Mouse (Mus musculus) cerebellum, postnatal 4 days (tissue): Measurements from ENCODE around the gene Mrpl33.
"Not testable (repeated sequence)": the region's sequence is repeated elsewhere in the genome, so short reads cannot be mapped to it uniquely, and the experiment has no call there.

Source experiments
- DNase-seq, 2 experiments: peaks; one replicate each; pipeline ENCODE4 v3.0.0; 2022; ENCODE audit warnings: low spot score in 2 of 2, mixed read lengths in 1 of 2

Gene Mrpl33

DNA sequence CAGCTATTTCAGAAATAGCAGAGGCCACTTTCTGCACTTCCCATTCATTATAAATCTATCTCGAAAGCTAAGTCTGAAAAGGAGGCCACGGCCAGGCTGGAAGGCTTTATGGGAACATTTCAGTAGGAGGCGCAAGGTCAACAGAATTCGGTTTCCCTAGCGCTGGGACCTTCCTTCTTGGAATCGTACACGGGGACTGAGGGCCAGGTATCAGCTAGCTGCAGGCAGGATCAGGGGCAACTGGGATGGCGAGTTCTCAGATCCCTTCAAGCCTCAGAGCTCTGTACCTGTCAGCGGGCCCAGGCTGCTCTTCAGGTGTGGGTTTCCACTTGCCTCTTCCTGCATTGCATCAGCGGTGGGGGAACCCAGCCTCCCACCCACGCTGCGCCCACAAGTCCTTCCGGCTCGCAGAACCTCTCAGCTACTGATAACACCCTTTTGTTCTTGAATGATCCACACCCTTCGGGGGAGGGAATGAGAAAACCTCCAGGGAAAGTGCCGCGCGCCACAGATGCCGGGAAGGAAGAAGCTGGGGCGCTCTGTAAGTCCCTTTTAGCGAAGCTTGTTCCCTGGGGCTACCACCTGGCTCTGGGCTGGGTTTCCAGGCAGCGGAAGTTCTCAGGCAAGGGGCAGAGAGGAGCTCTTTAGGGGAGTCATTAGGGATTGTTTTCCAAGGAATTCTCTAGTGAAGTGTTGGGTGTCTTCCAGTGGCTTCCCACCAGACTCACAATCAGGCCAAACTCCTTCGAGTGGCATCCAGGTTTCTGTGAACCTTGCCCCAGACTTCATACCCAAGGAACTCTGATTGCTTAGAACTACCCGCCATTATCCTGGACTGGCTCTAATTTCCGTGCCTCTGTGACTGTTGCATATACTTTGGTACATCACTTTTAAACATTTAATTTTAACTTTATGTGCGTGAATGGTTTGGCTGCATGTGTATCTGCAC, at the start of gene Mrpl33:
Gene Mrpl33 (plus strand): TSS at position 455 of the 949 bp plus-strand sequence.
- DNase-seq, result peak in 1 of 2 experiments; percentile 20

GRCm38 (mm10) chr5:31559401-31559800, 37.3 kb upstream of the Mrpl33 start:
- no peak for DNase-seq

GRCm38 (mm10) chr5:31560352-31560751, 36.4 kb upstream of the Mrpl33 start:
- no peak for DNase-seq

DNA sequence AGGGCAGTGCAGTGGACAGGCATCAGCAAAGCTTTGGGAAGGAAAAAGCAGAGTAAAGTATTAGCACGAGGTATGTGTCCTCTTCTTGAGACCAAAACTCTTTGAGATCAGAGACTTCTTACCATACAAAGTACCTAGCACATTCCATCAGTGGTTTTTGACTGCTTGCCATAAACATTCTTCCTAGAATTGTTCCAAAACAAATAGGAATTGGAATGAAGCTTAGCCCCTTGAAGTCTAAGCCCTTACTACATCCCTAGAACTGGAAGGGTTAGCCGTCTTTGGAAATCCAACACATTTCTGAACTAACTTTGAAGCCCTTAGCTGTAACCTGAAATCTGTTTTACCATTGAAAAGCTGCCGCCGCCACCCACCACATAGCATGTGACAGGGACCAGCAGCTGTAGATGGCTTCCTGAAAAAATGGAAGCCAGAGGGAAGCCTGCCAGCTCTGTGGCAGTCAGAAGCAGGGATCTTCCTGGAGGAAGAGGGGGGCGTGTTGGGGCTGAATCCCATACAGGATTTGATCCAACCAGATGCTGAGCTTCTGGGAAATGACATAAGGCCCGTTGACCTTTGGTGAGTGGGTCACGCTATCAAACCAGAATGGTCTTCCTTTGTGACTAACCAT, 34.6 kb upstream of the Mrpl33 start:
- DNase-seq, result no peak

DNA sequence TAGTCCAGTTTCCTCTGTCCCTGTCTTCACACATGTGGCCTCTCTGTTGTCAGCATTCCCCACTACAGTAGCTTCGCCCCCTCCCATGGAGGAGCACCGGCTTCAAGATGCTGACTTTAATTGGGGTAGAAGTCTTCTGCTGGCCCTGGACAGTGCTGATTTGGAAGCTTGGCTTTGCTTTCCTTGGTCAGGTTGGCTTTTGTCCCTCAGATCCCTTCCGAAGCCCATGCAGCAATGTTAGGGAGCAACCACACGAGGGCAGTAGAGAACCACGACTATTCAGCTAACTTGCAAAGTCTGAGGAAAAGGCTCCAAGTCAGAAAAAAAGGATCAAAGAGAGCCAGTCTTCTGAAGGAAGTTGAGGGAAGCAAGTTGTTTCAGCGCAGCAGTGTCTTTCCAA, 33.2 kb upstream of the Mrpl33 start:
- peak; percentile 58 to 75 for DNase-seq

DNA sequence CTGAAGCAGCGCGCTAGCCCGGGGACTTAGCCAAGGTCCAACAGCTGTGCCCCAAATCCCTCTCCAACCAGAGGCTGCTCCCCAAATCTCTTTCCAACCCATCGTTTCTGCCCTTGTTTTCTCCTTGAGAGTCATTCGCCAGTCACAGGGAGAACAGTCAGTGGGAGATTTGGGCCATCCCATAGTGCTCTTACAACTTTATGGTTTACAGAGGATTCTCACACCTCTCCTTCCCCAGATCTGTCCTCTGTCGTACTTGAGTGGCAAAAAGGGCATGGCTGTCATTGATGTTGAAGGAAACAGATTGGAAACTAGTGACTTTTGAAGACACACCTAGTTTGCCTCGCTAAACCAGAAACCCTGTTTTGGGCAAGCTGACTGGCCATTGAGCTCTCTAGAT, 32.8 kb upstream of the Mrpl33 start:
- no peak for DNase-seq

DNA sequence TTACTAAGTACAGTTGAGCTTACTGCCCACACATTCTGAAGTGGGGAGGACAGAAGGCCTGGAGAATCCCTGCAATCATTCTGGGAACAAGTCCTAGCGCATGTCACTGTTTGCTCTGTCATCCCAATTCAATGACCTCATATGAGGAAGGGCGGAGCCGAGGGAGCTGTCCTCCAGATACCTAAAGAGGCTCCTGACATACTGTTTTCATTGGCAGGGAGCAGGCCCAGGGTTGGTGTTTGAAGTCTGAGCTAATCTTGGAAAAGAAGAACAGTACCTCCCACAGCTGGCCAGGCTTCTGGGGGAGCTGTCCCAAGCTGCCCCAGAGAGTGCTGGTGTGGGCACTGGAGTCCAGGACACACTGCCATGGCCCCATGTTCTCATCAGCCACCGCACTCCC, 31.8 kb upstream of the Mrpl33 start:
- DNase-seq, result no peak

- DNase-seq, result no peak
These were observed 30.7 kb upstream of the Mrpl33 start for GRCm38 (mm10) chr5:31566026-31566425.

- no peak for DNase-seq
These were observed 30.3 kb upstream of the Mrpl33 start for GRCm38 (mm10) chr5:31566457-31566856.

- DNase-seq, result no peak
These were observed 28.6 kb upstream of the Mrpl33 start for GRCm38 (mm10) chr5:31567951-31568657.

DNA sequence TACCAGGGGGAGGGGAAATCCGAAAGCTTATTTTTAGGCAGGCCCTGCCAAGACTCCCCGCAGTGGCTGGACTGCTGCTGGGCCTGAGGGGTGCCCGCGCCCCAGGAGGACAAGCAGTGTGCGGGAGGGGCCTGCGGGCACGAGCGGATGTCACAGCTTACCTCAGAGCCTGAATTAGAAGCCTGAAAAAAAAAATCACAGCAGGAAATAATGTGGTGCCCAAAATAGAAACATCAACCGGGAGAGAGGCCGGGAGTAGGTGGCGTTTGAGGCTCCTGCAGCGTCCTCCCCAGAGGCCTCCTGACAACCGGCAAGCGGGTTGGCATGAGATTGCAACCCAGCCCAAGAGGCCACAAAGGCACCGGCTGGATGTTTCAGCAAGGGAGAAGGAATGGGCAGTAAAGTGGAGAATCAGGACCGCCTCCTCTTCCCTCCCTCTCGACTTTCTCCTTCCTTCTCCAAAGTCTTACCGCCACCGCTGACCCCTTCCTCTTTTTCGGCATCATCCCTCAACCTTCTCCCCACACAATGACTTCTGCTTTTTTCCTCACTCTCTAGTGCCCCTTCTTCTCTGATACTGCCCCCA, 25.6 kb upstream of the Mrpl33 start:
- DNase-seq, result no peak

GRCm38 (mm10) chr5:31573722-31574121, 23.0 kb upstream of the Mrpl33 start:
- DNase-seq, result no peak

DNA sequence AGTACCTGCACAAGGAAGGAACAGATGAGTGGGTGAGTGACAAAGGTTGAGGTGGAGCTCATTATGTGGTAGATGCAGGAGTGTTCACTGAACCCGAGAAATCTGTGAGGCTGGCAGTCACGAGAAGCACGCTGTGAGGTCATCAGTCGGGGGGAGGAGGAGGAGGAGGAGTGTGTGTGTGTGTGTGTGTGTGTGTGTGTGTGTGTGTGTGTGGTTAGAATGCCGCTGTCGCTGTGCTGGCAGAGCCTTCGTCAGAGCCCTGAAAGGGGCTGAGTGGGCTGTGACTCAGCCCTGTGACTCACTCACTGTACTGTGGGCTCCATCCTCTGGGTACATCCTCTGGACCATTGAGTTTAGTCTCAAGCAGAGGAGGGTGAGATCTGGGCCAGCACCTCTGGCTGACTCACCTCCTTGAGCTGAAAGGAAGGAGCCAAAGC, 20.2 kb upstream of the Mrpl33 start:
- DNase-seq, result no peak

GRCm38 (mm10) chr5:31581263-31581662, 15.5 kb upstream of the Mrpl33 start:
- no peak for DNase-seq

DNA sequence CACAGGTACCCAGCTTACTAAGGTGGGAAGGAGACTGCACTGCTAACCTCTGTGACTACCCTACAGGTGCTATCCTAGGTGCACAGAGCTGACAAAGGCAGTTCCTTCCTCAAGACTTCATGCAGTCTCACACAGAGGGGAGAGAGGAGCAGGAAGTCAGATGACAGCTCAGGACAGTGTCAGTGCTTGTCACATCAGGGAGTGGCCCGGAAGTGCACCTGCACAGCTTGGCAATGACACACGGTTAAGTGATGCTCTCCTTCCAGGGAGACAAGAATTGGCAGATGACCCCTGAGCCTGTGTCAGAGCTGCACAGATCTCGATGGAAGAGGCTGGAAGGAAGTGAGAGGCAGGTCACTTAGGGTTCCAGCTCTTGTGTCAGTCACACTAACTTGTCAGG, 14.8 kb upstream of the Mrpl33 start:
- no peak for DNase-seq

DNA sequence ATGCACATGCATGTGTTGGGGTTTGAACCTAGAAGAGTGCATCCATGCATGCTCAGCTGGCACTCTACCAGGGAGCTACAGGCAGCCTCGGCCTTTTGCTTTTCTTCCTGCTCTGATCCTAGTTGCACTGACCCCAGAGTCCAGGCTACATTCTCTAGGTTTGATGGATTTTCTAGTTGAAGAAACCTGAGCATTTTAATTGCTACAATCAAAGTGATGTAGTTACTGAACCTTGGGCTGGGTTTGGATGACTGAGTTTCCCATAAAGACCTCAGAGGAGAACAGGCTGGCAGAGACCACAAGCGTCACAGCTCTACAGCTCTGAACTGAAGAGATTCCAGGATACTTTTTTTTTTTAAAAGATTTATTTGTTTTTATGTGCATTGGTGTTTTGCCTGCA, 13.5 kb upstream of the Mrpl33 start:
- DNase-seq, result no peak

DNA sequence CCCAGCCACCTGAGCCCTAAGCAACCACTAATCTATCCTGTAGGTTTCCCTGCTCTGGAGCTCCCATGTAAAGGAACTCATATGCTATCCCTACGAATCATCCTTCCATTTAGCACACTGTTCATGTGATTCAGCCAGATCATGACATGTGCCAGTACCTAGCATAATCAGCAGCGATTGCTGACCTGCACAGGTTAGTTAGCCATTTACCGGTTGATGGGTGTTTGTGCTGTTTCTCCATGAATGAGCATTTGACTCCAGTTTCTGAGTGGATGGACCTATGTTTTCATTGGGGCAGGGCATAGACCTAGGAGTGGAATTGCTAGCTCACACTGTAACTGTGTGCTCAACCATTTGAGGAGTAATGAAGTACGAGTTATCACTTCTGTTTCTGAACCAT, 11.2 kb upstream of the Mrpl33 start:
- no peak for DNase-seq

DNA sequence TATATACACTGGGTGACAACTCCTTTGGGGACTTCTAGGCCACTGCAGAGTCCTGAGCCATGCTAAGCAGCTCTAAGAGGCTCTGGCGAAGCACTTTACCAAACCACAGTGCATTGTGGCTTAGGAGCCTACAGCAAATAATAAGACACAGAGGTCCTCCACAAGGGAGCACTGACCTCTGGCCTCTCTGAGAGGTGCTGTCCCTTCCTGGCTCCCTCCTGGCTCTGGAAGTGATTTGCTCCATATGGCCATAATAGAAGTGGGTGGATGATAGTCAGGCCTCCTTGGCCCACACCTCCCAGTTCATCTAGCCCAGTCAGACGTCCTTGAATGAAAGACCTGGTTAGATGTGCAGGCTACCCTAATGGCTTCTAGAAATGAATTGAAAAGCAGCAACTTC, 8.7 kb upstream of the Mrpl33 start:
- no peak for DNase-seq

- not testable (repeated sequence) for DNase-seq
These were observed 8.1 kb upstream of the Mrpl33 start for GRCm38 (mm10) chr5:31588672-31589071.

DNA sequence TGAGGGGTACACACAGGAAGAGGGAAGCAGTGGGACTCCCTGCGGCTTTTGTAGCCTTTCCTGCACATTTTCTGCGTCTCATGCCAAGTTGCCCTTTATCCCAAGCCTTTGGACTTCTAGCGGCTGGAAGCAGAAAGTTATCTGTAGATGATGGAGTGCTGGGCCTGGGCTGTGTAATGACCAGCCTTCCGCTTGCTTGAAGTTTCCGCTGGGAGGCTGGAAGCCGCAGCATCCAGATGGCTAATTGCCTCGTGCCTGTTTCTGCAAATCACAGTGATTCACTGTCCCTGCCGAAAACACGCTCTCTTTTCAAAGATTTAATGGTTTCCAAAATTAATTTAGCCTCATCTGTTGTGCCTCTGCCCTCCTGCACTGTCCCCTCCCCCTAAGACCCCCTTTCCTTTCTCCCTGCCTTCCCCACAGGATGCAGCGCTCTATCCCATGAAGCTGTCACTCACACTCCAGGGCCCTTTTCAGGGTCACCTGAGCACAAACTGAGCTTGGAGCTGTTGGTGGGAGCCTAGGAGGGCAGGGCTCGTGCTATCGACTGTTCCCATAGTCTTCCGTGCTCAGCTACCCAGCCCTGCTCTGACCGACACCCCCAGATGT, 6.9 kb upstream of the Mrpl33 start:
- no peak for DNase-seq

DNA sequence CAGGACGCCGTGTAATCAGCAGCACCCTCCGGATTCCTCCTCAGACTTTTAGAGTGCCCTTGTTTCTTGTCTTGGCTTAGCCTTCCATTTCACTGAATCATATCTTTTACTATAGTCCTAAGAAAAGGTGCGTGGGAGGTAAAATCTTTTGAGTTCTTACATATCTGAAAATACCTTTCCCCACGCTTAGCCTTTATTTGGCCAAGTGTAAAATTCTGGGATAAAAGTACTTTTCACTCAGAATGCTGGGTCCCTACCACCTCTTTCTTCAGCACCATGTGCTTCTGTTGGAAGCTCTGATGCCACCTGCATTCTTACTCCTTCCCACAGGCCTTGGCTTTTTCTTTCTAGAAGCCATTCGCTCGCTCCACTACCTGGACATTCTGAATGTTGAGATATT, 5.6 kb upstream of the Mrpl33 start:
- DNase-seq, result no peak

- DNase-seq, result no peak
These were observed 867 bp upstream of the Mrpl33 start for GRCm38 (mm10) chr5:31595868-31596267.
